Mouse (Mus musculus): ENCODE data around the gene Bod1l. TPM values are rescaled to one million over a fixed set of nuclear protein-coding genes. Genes with fewer than 3 reads are reported as not detected.

Bod1l gene
- polyA plus RNA-seq, 1 experiment = 4.7 TPM

DNA sequence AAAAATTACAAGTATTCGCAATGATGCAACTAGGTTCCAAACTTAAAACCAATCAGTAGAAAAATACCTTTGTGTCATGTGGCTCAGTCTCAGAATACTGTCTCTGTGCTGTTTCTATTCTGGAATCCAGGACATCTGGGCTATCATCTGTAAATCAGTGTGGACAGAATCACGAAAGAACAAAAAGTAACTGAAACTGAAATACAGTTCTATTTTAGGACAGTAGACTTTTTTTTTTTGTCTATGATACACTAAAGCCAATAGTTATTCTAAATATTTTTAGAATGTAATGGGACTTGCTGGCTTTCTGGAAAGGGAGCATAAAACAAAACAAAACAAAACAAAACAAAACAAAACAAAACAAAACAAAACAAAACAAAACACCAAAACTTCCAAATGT is 39.0 kb downstream of the Bod1l start:
- TF ChIP-seq CTCF (IDR thresholded peaks at IDR 0.05; ENCODE audit: control insufficient read depth, insufficient read depth, insufficient replicate concordance, low read depth, low read length) (no peak), POLR2A (IDR thresholded peaks at IDR 0.05; ENCODE audit: control insufficient read depth, low read depth, low read length) (no peak)
- no peak overlapping the region for H3K27ac ChIP-seq (ENCODE audit: control insufficient read depth, insufficient read depth, low read depth, low read length)
- no peak overlapping the region for H3K4me3 ChIP-seq (ENCODE audit: control insufficient read depth, low read depth, low read length)
- no peaks in the 10 kb centered on the region for H3K4me1 ChIP-seq (ENCODE audit: control insufficient read depth, insufficient read depth, low read length)
- H3K36me3 ChIP-seq (ENCODE audit: control insufficient read depth, insufficient read depth, low read length) = peaks cover 2% of the 10 kb centered on the region
- no peaks in the 10 kb centered on the region for H3K27me3 ChIP-seq (ENCODE audit: control insufficient read depth, insufficient read depth, low read length)

DNA sequence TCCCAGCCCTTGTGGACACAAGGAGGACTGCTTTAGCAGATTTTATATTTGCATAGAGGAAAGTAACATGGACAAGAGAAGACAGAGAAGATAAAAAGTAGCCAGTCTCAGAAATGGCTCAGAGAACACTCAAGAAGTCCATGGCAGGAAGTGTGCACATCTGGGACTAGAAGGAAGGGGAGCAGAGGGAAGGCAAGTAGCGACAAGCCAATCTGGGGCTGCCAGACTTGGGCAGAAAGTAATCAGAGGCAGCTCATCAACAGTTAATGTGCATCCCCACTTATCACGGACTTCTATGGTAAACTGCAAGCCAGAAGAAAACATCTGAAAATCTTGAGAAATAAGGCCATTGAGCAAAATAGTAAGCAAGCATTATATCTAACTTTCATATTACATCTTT is 39.5 kb downstream of the Bod1l start:
- peaks cover 2% of the 10 kb centered on the region for H3K36me3 ChIP-seq (ENCODE audit: control insufficient read depth, insufficient read depth, low read length)
- TF ChIP-seq CTCF (IDR thresholded peaks at IDR 0.05; ENCODE audit: control insufficient read depth, insufficient read depth, insufficient replicate concordance, low read depth, low read length) (no peak), POLR2A (IDR thresholded peaks at IDR 0.05; ENCODE audit: control insufficient read depth, low read depth, low read length) (no peak)
- H3K4me1 ChIP-seq (ENCODE audit: control insufficient read depth, insufficient read depth, low read length) = no peaks in the 10 kb centered on the region
- H3K27ac ChIP-seq (ENCODE audit: control insufficient read depth, insufficient read depth, low read depth, low read length) = no peak overlapping the region
- H3K27me3 ChIP-seq (ENCODE audit: control insufficient read depth, insufficient read depth, low read length) = no peaks in the 10 kb centered on the region
- no peak overlapping the region for H3K4me3 ChIP-seq (ENCODE audit: control insufficient read depth, low read depth, low read length)

DNA sequence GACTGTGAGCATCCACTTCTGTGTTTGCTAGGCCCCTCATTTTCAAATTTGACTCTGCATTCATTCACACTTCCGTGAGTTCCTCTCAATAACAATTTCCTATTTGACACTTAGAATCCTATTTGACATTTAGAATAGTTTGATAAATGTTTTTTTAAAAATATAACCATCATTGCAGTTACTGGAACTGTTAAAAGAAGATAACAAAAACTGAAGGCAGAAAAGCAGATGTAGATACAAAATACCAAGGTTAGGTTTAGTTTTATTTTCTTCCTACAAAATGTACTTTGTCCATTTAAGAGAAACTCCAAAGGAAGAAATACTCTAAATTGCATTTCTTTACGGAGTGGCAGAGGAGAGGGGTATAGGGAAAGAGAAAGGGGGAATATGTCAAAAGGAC is 42.5 kb downstream of the Bod1l start:
- no peak for TF ChIP-seq POLR2A (IDR thresholded peaks at IDR 0.05; ENCODE audit: control insufficient read depth, low read depth, low read length)
- TF ChIP-seq CTCF (IDR thresholded peaks at IDR 0.05; ENCODE audit: control insufficient read depth, insufficient read depth, insufficient replicate concordance, low read depth, low read length) = no peak
- H3K4me1 ChIP-seq (ENCODE audit: control insufficient read depth, insufficient read depth, low read length) = no peaks in the 10 kb centered on the region
- no peak overlapping the region for H3K4me3 ChIP-seq (ENCODE audit: control insufficient read depth, low read depth, low read length)
- no peak overlapping the region for H3K27ac ChIP-seq (ENCODE audit: control insufficient read depth, insufficient read depth, low read depth, low read length)
- peaks cover 2% of the 10 kb centered on the region for H3K36me3 ChIP-seq (ENCODE audit: control insufficient read depth, insufficient read depth, low read length)
- H3K27me3 ChIP-seq (ENCODE audit: control insufficient read depth, insufficient read depth, low read length) = no peaks in the 10 kb centered on the region

DNA sequence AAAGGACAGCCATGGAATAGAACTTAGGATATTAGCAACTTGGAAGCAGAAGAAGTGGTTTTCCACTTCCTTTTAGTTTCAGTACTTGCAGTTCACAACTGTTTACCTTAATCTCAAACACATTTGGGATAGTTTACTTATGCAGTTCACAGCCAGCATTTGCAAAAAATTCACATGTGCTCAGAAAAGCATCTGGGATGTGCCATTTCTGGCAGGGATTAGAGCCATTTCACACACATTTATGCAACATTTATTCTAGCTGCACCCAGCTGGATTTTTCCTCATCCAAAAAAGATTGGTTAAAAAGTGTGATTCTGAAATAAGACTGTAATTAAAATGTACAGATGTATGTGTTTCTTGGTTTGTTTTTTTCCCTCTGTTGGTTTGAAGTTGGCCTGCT is 49.7 kb downstream of the Bod1l start:
- no peak for TF ChIP-seq CTCF (IDR thresholded peaks at IDR 0.05; ENCODE audit: control insufficient read depth, insufficient read depth, insufficient replicate concordance, low read depth, low read length)
- TF ChIP-seq POLR2A (IDR thresholded peaks at IDR 0.05; ENCODE audit: control insufficient read depth, low read depth, low read length) = no peak
- no peak overlapping the region for H3K4me3 ChIP-seq (ENCODE audit: control insufficient read depth, low read depth, low read length)
- H3K4me1 ChIP-seq (ENCODE audit: control insufficient read depth, insufficient read depth, low read length) = no peaks in the 10 kb centered on the region; the same call in 1 of the 2 replicates
- no peaks in the 10 kb centered on the region for H3K27me3 ChIP-seq (ENCODE audit: control insufficient read depth, insufficient read depth, low read length)
- H3K36me3 ChIP-seq (ENCODE audit: control insufficient read depth, insufficient read depth, low read length) = no peaks in the 10 kb centered on the region; the same call in 1 of the 2 replicates
- H3K27ac ChIP-seq (ENCODE audit: control insufficient read depth, insufficient read depth, low read depth, low read length) = no peak overlapping the region

DNA sequence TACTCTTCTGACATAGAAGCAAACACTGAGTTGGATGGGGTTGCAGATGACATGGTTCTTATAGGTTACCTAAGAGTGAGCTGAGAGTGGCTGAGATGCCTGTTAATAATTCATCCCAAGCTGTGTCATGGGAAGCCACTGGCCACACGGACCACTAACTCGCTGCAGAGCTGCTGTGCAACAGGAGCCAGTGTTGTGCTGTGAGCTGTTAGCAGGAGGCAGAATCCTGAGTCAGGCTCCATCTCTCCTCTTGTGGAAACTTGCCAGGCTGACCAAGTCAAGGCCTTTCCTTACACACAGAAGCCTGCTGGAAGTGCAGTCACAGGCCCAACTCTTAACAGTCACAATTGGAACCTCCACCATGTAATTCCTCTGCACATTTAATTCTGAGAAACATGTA is 53.6 kb downstream of the Bod1l start:
- TF ChIP-seq CTCF (IDR thresholded peaks at IDR 0.05; ENCODE audit: control insufficient read depth, insufficient read depth, insufficient replicate concordance, low read depth, low read length) (no peak), POLR2A (IDR thresholded peaks at IDR 0.05; ENCODE audit: control insufficient read depth, low read depth, low read length) (no peak)
- no peaks in the 10 kb centered on the region; the same call in 1 of the 2 replicates for H3K36me3 ChIP-seq (ENCODE audit: control insufficient read depth, insufficient read depth, low read length)
- H3K27ac ChIP-seq (ENCODE audit: control insufficient read depth, insufficient read depth, low read depth, low read length) = no peak overlapping the region
- H3K27me3 ChIP-seq (ENCODE audit: control insufficient read depth, insufficient read depth, low read length) = no peaks in the 10 kb centered on the region
- H3K4me1 ChIP-seq (ENCODE audit: control insufficient read depth, insufficient read depth, low read length) = no peaks in the 10 kb centered on the region; the same call in 1 of the 2 replicates
- no peak overlapping the region for H3K4me3 ChIP-seq (ENCODE audit: control insufficient read depth, low read depth, low read length)

DNA sequence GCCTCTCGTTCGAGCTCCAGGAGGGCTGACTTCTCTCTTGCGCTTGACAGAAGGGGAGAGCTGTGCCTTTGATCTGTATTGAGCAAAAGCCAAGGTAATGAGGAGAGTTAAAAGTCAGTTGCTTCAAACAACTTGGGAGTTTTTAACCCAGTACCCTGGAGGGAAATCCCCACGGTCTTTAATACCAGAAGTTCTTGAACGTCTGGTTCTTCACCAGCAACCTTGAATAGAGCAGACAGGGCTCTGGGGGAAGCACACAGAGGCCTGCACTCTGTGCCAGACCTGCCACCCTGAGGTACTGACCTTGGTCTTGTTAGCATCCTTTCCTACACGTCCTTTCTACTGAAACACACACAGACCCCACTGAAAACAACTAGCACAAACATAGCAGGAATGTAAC is 55.2 kb downstream of the Bod1l start:
- H3K4me3 ChIP-seq (ENCODE audit: control insufficient read depth, low read depth, low read length) = no peak overlapping the region
- no peaks in the 10 kb centered on the region; the same call in 1 of the 2 replicates for H3K36me3 ChIP-seq (ENCODE audit: control insufficient read depth, insufficient read depth, low read length)
- H3K4me1 ChIP-seq (ENCODE audit: control insufficient read depth, insufficient read depth, low read length) = no peaks in the 10 kb centered on the region
- TF ChIP-seq POLR2A (IDR thresholded peaks at IDR 0.05; ENCODE audit: control insufficient read depth, low read depth, low read length) = no peak
- TF ChIP-seq CTCF (IDR thresholded peaks at IDR 0.05; ENCODE audit: control insufficient read depth, insufficient read depth, insufficient replicate concordance, low read depth, low read length) = no peak
- no peaks in the 10 kb centered on the region for H3K27me3 ChIP-seq (ENCODE audit: control insufficient read depth, insufficient read depth, low read length)
- no peak overlapping the region for H3K27ac ChIP-seq (ENCODE audit: control insufficient read depth, insufficient read depth, low read depth, low read length)

DNA sequence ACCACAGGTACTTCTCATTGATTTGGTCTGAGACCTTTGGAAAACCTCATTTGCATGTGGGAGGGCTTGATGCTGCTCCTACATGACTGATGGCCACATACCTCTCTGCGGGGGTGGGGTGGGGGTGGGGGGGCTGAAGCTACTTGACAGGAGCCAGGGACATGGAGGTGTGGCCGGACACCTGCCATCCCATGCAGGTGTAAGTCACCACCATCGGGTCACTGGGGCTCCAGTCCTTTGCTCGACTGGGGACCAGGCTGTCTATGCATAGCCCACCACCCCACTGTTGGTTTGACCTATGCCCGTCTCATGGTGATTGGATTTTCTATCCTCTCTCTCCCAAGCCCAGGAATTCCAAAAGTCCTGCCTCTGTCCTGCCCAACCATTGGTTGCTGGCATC is 62.2 kb downstream of the Bod1l start:
- Histone ChIP-seq H3K27ac (ENCODE audit: control insufficient read depth, insufficient read depth, low read depth, low read length) (no peak overlapping the region), H3K4me3 (ENCODE audit: control insufficient read depth, low read depth, low read length) (no peak overlapping the region), H3K36me3 (ENCODE audit: control insufficient read depth, insufficient read depth, low read length) (no peaks in the 10 kb centered on the region), H3K4me1 (ENCODE audit: control insufficient read depth, insufficient read depth, low read length) (no peaks in the 10 kb centered on the region; the same call in 1 of the 2 replicates), H3K27me3 (ENCODE audit: control insufficient read depth, insufficient read depth, low read length) (no peaks in the 10 kb centered on the region)
- no peak for TF ChIP-seq POLR2A (IDR thresholded peaks at IDR 0.05; ENCODE audit: control insufficient read depth, low read depth, low read length)
- TF ChIP-seq CTCF (IDR thresholded peaks at IDR 0.05; ENCODE audit: control insufficient read depth, insufficient read depth, insufficient replicate concordance, low read depth, low read length) = no peak

DNA sequence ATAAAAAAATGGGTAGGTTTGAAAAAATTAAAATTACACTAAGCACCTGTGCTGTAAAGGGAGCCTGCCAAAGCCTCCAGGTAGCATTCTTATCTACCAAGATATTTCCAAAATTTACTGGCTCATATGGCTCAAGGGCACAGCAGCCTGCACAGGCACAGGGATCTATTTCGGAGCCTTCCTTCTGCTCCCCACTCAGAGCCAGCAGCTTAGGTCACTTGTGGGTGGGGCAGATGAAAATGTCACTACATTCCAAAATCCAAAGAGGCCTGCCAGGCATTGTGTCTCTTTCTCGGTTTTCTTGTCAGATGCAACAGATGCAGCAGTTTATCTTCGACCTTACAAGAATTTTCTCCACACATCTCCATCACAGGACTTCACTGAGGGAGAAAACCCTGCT is 64.1 kb downstream of the Bod1l start:
- H3K27ac ChIP-seq (ENCODE audit: control insufficient read depth, insufficient read depth, low read depth, low read length) = no peak overlapping the region
- no peaks in the 10 kb centered on the region for H3K36me3 ChIP-seq (ENCODE audit: control insufficient read depth, insufficient read depth, low read length)
- H3K4me3 ChIP-seq (ENCODE audit: control insufficient read depth, low read depth, low read length) = no peak overlapping the region
- no peaks in the 10 kb centered on the region; the same call in 1 of the 2 replicates for H3K4me1 ChIP-seq (ENCODE audit: control insufficient read depth, insufficient read depth, low read length)
- TF ChIP-seq CTCF (IDR thresholded peaks at IDR 0.05; ENCODE audit: control insufficient read depth, insufficient read depth, insufficient replicate concordance, low read depth, low read length) = no peak
- no peak for TF ChIP-seq POLR2A (IDR thresholded peaks at IDR 0.05; ENCODE audit: control insufficient read depth, low read depth, low read length)
- no peaks in the 10 kb centered on the region for H3K27me3 ChIP-seq (ENCODE audit: control insufficient read depth, insufficient read depth, low read length)
